Mouse (Mus musculus) liver, adult 2 months (tissue): ENCODE data around the gene Hhipl1.

Source experiments
- CTCF ChIP-seq: fragments of 200-500 bp; IDR thresholded peaks from 2 replicates; pipeline ENCODE4 v1.5.1; 2011; ENCODE audit warnings: low read depth, low read length, control low read depth
- POLR2A ChIP-seq: fragments of 200-500 bp; IDR thresholded peaks from 2 replicates; pipeline ENCODE4 v1.6.1; 2011; ENCODE audit warnings: low read length, control low read depth; ENCODE audit not compliant: insufficient read depth; ENCODE audit errors: extremely low read depth

GRCm38 (mm10) chr12:108285225-108286011, 20.7 kb upstream of the Hhipl1 start:
- TF ChIP-seq POLR2A = no peak
- no peak for TF ChIP-seq CTCF
